Mouse (Mus musculus) limb, embryonic 13.5 days (tissue): ENCODE data around the gene St7l. TPM values are rescaled to one million over a fixed set of nuclear protein-coding genes. Genes with fewer than 3 reads are reported as not detected.

Experiments
- ATAC-seq: fragments of 200-750 bp; cut with Nextera tagmentation; 2 replicates; pipeline ENCODE4 v1.8.0; 2017; ENCODE audit warnings: low read depth, moderate number of reproducible peaks, moderate TSS enrichment; ENCODE audit not compliant: low FRiP score
- H3K27ac ChIP-seq: fragments of 300-500 bp; sonication (generic); 2 replicates; pipeline ENCODE4 v1.5.1; 2015; ENCODE audit warnings: inconsistent platforms, mild to moderate bottlenecking, moderate library complexity
- H3K27me3 ChIP-seq: fragments of 300-500 bp; sonication (generic); 2 replicates; pipeline ENCODE4 v1.6.1; 2015; ENCODE audit warnings: mild to moderate bottlenecking, inconsistent platforms
- H3K36me3 ChIP-seq: fragments of 300-500 bp; sonication (generic); 2 replicates; pipeline ENCODE4 v1.6.1; 2015; ENCODE audit warnings: inconsistent platforms, mild to moderate bottlenecking, moderate library complexity
- H3K4me1 ChIP-seq: fragments of 300-500 bp; sonication (generic); 2 replicates; pipeline ENCODE4 v1.6.1; 2015; ENCODE audit warnings: inconsistent platforms
- H3K4me2 ChIP-seq: fragments of 300-500 bp; sonication (generic); replicated peaks from 2 replicates; pipeline ENCODE4 v1.6.1; 2015; ENCODE audit warnings: inconsistent platforms, mild to moderate bottlenecking, moderate library complexity
- H3K4me3 ChIP-seq: fragments of 300-500 bp; sonication (generic); 2 replicates; pipeline ENCODE4 v1.5.1; 2015; ENCODE audit warnings: moderate library complexity, mild to moderate bottlenecking, inconsistent platforms
- H3K9ac ChIP-seq: fragments of 300-500 bp; sonication (generic); 2 replicates; pipeline ENCODE4 v1.6.1; 2015; ENCODE audit warnings: mild to moderate bottlenecking, inconsistent platforms
- H3K9me3 ChIP-seq: fragments of 300-500 bp; sonication (generic); 2 replicates; pipeline ENCODE4 v1.6.1; 2016; ENCODE audit warnings: inconsistent platforms
- WGBS: fragments of 180-500 bp; shearing (Covaris S2); methylation state at CpG from one replicate; pipeline ENCODE4 v1.1.7; 2015; 5-methylcytosine and 5-hydroxymethylcytosine counted together
- polyA plus RNA-seq: library from polyadenylated mRNA; unstranded; fragments of >200 nt; fragmentation: Nextera tagmentation; extraction: Ambion mirVana; gene quantifications from 2 replicates; pipeline ENCODE4 v1.2.1, GENCODE M21; 2015

St7l gene
- polyA plus RNA-seq, 1 experiment from 2014 or later, result 40.1 TPM

DNA sequence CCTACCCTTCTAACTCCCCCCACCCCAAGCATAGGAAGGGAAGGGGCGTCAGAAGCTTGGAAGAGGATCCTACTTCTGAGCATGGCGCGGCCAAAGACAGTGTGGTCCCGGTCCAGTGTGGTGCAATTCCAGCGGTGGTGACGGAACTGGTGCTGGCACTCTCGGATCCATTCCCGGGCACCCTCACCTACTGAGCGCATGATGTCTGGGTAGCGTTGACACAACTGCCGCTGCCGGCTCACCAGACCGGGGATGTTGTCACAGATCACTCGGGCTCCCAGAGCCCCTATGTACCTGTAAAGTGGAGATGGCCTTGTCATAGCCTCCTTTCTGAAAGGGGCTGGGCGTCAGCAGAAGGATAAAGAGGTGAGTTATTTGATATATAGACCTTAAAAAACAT is 90.7 kb downstream of the St7l start:
- no peak overlapping the region for H3K27ac ChIP-seq
- peaks cover 18% of the 10 kb centered on the region for H3K27me3 ChIP-seq
- no peak overlapping the region for H3K9ac ChIP-seq
- H3K4me2 ChIP-seq, result no peak overlapping the region
- peaks cover 45% of the 10 kb centered on the region for H3K36me3 ChIP-seq
- H3K9me3 ChIP-seq, result no peaks in the 10 kb centered on the region
- WGBS, result 96% methylated on average over 15 of the region's 15 CpGs
- H3K4me3 ChIP-seq, result no peak overlapping the region
- 0 out of 2 replicates have a peak, but pooled peaks cover under 1% of the 10 kb centered on the region for H3K4me1 ChIP-seq
- no peak for ATAC-seq

DNA sequence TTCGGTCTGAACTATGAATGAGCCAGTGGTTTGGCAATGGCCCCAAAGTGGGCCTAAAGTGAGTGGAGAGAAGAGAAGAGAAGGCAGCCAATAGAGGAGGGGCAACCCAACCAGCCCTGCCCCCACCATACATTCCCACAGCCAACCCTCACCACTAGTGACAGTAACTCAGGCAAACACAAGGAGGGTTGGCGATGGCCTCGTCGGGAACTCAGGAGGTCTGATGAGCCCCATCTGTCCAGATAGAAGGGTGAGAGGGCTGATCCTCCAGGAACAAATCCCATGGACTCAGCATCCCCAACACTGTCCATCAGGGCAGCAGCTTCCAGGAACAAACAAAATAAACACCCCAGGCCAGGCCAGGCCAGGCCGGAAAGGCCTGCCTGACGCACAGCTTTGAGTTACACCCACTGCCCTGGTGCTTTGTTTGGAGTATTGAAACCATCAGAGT is 92.4 kb downstream of the St7l start:
- H3K36me3 ChIP-seq, result peaks cover 31% of the 10 kb centered on the region
- no peak overlapping the region for H3K4me3 ChIP-seq
- H3K27ac ChIP-seq, result no peak overlapping the region
- 76% methylated on average over 6 of the region's 6 CpGs for WGBS
- H3K4me2 ChIP-seq, result no peak overlapping the region
- no peaks in the 10 kb centered on the region for H3K9me3 ChIP-seq
- peaks cover 15% of the 10 kb centered on the region for H3K4me1 ChIP-seq
- peaks cover 34% of the 10 kb centered on the region for H3K27me3 ChIP-seq
- H3K9ac ChIP-seq, result no peak overlapping the region
- ATAC-seq, result no peak

DNA sequence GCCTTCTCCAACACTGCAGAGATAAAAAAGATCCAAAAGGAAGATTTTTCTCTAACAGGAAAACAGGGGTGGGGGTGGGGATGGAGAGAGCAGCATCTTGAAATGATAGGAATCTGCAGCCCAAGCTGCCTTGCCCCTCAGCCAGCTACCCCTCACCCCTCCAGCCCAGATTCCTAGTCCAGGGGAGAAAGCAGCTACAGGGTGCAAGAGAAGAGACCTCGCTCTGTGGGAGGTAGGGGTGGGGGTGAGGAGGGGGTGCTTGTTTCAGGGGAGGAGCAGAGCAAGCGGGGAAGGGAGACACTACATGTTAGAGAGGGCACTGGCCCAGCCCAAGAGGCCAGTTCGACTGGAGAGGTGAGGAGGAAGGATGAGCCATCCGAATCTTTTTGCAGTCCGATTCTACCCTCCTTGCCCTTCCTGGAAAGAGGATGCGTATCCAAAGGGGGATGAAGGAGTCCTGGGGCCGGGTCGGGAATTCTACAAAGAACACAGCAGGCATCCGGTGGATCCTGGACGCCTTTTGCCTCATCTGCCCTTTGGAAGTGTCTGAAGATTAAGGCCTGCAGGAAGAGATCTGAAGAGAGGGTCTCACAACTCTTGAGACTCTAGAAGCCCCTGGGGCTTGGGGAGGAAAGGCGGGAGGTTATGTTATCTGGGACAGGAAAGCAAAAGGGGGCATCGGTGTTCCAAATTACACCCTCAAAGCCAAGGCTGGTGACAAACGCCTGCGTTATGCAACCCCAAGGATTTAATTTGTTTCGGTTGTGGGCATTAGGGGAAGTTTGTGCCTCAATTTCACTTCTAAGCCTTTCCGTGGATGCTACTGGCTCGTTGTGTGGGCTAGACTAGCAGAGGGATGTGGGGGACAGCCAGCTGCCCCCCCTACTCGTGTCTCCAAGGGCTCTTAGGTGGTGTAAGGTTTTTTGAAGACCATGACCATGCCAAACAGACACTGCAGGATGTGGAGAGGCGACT is 96.5 kb downstream of the St7l start:
- no peak for ATAC-seq
- Histone ChIP-seq H3K27me3 (peaks cover 64% of the 10 kb centered on the region), H3K4me3 (peak overlapping the region; percentile 58), H3K4me2 (peak overlapping the region; percentile 76), H3K4me1 (peaks cover 54% of the 10 kb centered on the region), H3K36me3 (no peaks in the 10 kb centered on the region; the same call in 1 of the 2 replicates), H3K9ac (0 out of 2 replicates have a peak overlapping the region, but pooled peaks have one; percentile 14), H3K27ac (no peak overlapping the region), H3K9me3 (no peaks in the 10 kb centered on the region)
- WGBS, result 10% methylated on average over 19 of the region's 19 CpGs

DNA sequence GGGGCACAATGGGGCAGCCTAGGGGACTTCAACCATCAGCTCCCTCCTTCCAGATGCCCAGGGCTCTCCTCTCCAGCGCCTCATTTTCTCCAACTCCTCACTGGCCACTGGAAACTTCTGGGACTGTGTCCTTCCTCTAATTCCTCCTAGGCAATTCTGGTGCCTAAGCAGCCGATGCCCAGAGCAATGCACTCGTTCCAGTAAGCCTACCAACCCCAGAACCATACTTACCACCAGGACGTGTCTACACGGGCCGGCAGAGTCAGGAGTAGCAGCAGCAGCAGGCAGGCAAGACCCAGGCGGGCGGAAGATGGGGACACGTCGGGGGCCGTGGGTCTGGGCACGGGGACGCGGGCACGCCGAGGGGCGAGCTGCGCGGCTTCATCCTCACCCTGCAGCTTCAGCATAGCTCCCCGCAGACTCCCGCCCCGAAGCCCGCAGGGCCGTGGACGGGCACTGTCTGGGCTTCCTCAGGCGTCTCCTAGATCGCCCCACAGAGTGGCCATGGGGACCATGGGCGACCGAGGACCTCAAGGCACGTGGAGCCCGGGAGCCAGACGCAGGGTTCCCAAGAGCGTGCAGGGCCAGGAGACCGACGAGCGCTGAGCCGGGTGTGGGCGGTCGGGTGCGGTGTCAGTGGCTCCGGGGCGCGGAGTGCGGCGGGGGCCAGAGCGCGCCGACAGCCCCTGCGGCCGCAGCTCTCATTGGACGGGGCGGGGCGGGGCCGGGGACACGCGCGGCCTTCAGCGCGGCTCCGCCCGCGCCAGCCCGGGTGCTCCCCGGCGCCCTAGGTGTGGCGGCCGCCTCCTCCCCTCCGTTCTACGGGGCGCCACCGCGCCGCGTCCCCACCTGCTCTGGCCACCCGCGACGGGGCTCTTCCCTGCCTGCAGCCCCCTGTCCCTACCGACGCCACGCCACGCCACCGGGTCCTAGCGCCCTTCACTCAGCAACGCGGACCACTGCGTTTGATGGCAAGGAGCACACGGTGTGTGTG is 97.6 kb downstream of the St7l start, which contains the start of gene Wnt2b:
TSS of gene Wnt2b (minus strand) at position 856 of the 994 bp plus-strand sequence.
- no peaks in the 10 kb centered on the region for H3K9me3 ChIP-seq

GRCm38 (mm10) chr3:104962141-104962611 is 98.4 kb downstream of the St7l start:
- Histone ChIP-seq H3K4me3 (peak overlapping the region; percentile 58), H3K9me3 (no peaks in the 10 kb centered on the region), H3K36me3 (no peaks in the 10 kb centered on the region; the same call in 1 of the 2 replicates), H3K9ac (peak overlapping the region; percentile 62; the same call in 1 of the 2 replicates), H3K4me1 (peaks cover 70% of the 10 kb centered on the region), H3K4me2 (peak overlapping the region; percentile 76), H3K27ac (no peak overlapping the region), H3K27me3 (peaks cover 68% of the 10 kb centered on the region)
- 1% methylated on average over 31 of the region's 31 CpGs for WGBS
- ATAC-seq, result peak; percentile 35

More for the DNA sequence above, 97.6 kb downstream of the St7l start, which contains the start of gene Wnt2b:
- Histone ChIP-seq H3K27ac (no peak within 1 kb of the TSS), H3K4me3 (peak within 1 kb of the TSS; percentile 58), H3K27me3 (peaks cover 68% of the 10 kb centered on the region), H3K4me2 (peak within 1 kb of the TSS; percentile 76), H3K36me3 (no peaks in the 10 kb centered on the region; the same call in 1 of the 2 replicates), H3K4me1 (peaks cover 64% of the 10 kb centered on the region), H3K9ac (peak within 1 kb of the TSS; percentile 62)
- 1% methylated on average over 77 of the region's 87 CpGs for WGBS
- ATAC-seq, result peak; percentile 63

- Histone ChIP-seq H3K27ac (no peak overlapping the region), H3K27me3 (peaks cover 67% of the 10 kb centered on the region), H3K4me1 (peaks cover 70% of the 10 kb centered on the region), H3K36me3 (no peaks in the 10 kb centered on the region), H3K9me3 (no peaks in the 10 kb centered on the region), H3K4me2 (peak overlapping the region; percentile 76), H3K4me3 (peak overlapping the region; percentile 58; the same call in 1 of the 2 replicates), H3K9ac (no peak overlapping the region)
- 10% methylated on average over 4 of the region's 5 CpGs for WGBS
- no peak for ATAC-seq
Measured at GRCm38 (mm10) chr3:104962866-104963265, 99.1 kb downstream of the St7l start.

DNA sequence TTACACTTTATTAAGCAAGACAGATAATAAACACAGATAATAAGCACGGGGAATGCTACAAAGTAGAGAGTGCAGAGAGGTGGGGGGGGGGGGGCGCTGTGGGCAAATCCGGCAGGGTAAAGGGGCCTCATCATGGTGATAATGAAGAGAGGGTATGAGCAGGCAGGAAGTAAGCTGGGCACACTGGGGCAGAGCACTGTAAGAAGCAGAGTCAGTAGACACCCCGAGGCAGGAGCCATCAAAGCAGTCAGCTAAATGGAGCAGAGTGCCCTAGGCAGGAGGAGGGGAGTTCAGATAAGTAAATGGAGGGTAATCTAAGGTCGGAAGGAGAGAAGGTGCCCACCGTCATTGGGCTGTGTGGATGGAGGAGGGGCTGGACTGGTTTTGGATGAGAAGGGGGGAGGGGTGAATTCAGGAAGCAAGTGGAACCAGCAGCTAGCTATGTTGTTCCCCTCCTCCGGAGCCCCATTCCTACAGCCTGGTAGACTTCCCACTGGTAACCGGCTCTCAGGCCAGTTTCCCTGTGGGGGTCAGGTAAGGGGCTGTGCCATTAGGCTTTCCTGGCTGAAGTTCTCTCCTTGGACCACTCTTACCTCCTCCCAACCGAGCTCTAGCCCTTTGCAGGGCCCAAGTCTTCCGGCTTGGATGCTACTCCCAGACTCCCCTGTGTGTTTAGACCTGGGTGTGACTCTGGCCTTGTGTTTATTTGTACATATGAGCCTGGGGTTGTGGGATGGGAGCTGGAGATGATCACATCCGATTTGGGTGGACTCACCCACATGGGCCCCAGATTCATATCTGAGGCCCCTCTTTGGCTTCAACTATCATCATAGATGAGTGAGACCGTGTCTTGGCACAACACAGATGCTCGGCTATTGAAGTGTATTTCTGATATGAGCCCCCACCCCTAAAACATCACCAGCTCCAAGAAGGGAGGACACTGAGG is 99.8 kb downstream of the St7l start:
- Histone ChIP-seq H3K4me2 (no peak overlapping the region), H3K4me1 (peaks cover 75% of the 10 kb centered on the region), H3K36me3 (no peaks in the 10 kb centered on the region), H3K27ac (no peak overlapping the region), H3K9me3 (no peaks in the 10 kb centered on the region), H3K9ac (no peak overlapping the region), H3K27me3 (peaks cover 60% of the 10 kb centered on the region), H3K4me3 (no peak overlapping the region)
- 17% methylated on average over 13 of the region's 13 CpGs for WGBS
- ATAC-seq, result no peak

DNA sequence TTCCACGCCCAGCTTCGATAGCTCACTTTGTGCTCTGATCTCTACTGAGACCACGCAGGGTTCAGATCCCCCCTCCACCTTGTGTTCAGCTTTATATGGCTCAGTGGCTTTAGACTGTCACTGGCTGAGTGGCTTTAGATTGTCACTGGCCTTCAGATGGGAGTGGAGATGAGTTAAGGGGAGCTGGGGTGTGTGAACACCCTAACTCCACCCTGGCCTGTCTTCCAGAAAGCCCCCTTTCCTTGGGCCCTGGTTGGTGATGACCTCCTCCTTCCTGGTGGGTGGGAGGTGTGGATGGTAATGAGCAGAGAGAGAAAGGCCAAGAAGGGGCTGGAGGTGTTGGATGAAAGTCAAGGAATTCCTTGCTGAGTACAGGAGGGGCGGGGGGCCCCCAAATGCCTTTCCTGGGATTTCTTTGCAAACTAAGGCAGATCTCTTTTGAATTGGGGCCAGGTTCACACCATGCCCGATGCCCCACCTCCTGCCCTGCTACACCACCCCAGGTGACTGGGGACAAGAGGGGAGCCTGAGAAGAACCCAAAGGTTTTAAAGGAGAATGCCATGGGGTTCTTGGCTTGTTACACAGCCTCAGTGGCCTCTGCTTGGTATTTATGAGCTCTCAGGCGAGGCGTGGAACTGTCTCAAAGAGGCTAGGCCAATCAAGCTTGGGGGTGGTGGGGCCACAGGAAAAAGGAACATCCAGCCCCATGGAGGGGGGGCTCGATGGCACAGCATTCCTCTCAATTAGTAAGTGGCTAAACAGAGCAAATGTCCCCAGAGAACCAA is 101.5 kb downstream of the St7l start:
- Histone ChIP-seq H3K9me3 (no peaks in the 10 kb centered on the region), H3K36me3 (no peaks in the 10 kb centered on the region), H3K4me1 (peaks cover 70% of the 10 kb centered on the region), H3K9ac (peak overlapping the region; percentile 20), H3K4me2 (no peak overlapping the region), H3K27me3 (peaks cover 43% of the 10 kb centered on the region), H3K27ac (no peak overlapping the region; the same call in 1 of the 2 replicates), H3K4me3 (no peak overlapping the region)
- WGBS, result 47% methylated on average over 8 of the region's 8 CpGs
- no peak for ATAC-seq

- H3K4me2 ChIP-seq, result no peak overlapping the region
- no peak overlapping the region for H3K9ac ChIP-seq
- H3K27me3 ChIP-seq, result peaks cover 35% of the 10 kb centered on the region
- H3K36me3 ChIP-seq, result no peaks in the 10 kb centered on the region
- H3K4me3 ChIP-seq, result no peak overlapping the region
- H3K9me3 ChIP-seq, result 0 out of 2 replicates have a peak, but pooled peaks cover 3% of the 10 kb centered on the region
- H3K4me1 ChIP-seq, result peaks cover 63% of the 10 kb centered on the region
- ATAC-seq, result no peak
- 66% methylated on average over 7 of the region's 7 CpGs for WGBS
- H3K27ac ChIP-seq, result no peak overlapping the region
Measured at GRCm38 (mm10) chr3:104965991-104966554, 102.3 kb downstream of the St7l start.
